Mouse (Mus musculus) midbrain, embryonic 15.5 days (tissue): ENCODE data around the gene Nudt7. TPM values are rescaled to one million over a fixed set of nuclear protein-coding genes. Genes with fewer than 3 reads are reported as not detected.

Experiments
- ATAC-seq: fragments of 200-750 bp; cut with Nextera tagmentation; replicated peaks from 2 replicates; pipeline ENCODE4 v1.8.0; 2017; ENCODE audit warnings: moderate TSS enrichment
- H3K27ac ChIP-seq: fragments of 300-500 bp; sonication (generic); 2 replicates; pipeline ENCODE4 v1.5.1; 2015; ENCODE audit warnings: mild to moderate bottlenecking, inconsistent platforms
- H3K27me3 ChIP-seq: fragments of 300-500 bp; sonication (generic); replicated peaks from 2 replicates; pipeline ENCODE4 v1.6.1; 2015; ENCODE audit warnings: inconsistent platforms
- H3K36me3 ChIP-seq: fragments of 300-500 bp; sonication (generic); replicated peaks from 2 replicates; pipeline ENCODE4 v1.6.1; 2015; ENCODE audit warnings: inconsistent platforms
- H3K4me1 ChIP-seq: fragments of 300-500 bp; sonication (generic); 2 replicates; pipeline ENCODE4 v1.6.1; 2015; ENCODE audit warnings: inconsistent platforms
- H3K4me2 ChIP-seq: fragments of 300-500 bp; sonication (generic); 2 replicates; pipeline ENCODE4 v1.6.1; 2015; ENCODE audit warnings: inconsistent platforms, mild to moderate bottlenecking, moderate library complexity
- H3K4me3 ChIP-seq: fragments of 300-500 bp; sonication (generic); 2 replicates; pipeline ENCODE4 v1.5.1; 2015; ENCODE audit warnings: mild to moderate bottlenecking, inconsistent platforms
- H3K9ac ChIP-seq: fragments of 300-500 bp; sonication (generic); 2 replicates; pipeline ENCODE4 v1.6.1; 2015; ENCODE audit warnings: mild to moderate bottlenecking, inconsistent platforms
- H3K9me3 ChIP-seq: fragments of 300-500 bp; sonication (generic); 2 replicates; pipeline ENCODE4 v1.6.1; 2016; ENCODE audit warnings: inconsistent platforms
- whole genome bisulfite sequencing: fragments of 180-500 bp; shearing (Covaris S2); methylation state at CpG from one replicate; pipeline ENCODE4 v1.1.7; 2015; ENCODE audit warnings: mixed read lengths; 5-methylcytosine and 5-hydroxymethylcytosine counted together
- polyA plus RNA-seq: library from polyadenylated mRNA; unstranded; fragments of >200 nt; fragmentation: Nextera tagmentation; extraction: Ambion mirVana; gene quantifications from 2 replicates; pipeline ENCODE4 v1.2.1, GENCODE M21; 2015

Nudt7 gene
- 3.4 and 3.7 TPM in 2 replicates for polyA plus RNA-seq

DNA sequence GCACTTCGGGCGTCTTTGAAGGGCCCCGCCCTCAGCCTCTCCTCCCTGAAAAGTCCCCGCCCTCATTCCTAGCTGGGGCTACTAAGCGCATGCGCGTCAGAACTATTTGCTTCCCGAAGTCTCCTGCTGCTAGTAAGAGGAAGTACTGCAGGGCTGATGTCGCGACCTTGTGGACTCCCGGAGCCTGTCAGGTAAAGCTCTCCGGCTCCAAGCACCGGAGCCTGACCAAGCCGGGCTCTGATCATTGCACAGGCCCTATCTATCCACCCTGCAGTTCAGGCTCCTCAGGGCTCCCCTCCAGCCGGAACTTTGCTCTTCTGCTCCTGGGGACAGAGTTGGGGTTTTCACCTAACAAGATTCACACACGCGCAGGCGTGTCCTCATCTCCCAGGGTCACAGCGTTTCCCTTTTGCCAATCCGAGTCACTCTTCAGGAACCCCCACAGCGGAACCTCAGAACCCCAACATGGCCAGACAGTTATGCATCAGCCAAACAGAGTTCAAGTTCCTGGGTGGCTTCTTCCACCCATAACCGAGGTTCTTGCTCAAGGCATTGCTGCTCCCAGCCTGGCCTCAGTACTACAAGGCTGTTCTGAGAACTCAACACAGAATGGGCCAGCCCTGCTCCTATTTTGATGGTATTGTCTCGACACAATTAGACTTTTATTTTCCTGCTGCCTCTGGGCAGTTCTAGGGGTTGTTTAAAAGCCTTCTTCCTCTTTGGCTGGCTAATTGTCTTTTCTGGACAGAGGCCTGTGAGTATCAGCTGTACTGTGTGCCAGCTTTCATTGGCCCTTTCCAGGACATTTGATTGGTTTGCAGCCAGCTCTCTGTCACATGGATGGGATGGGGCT lies at the start of gene Nudt7:
TSS of gene Nudt7 (plus strand) at position 48 of the 853 bp plus-strand sequence.
- peak within 1 kb of the TSS; percentile 36; the same call in 1 of the 2 replicates for H3K27ac ChIP-seq
- peak; percentile 87 for ATAC-seq
- 6% methylated on average over 23 of the region's 23 CpGs for WGBS

DNA sequence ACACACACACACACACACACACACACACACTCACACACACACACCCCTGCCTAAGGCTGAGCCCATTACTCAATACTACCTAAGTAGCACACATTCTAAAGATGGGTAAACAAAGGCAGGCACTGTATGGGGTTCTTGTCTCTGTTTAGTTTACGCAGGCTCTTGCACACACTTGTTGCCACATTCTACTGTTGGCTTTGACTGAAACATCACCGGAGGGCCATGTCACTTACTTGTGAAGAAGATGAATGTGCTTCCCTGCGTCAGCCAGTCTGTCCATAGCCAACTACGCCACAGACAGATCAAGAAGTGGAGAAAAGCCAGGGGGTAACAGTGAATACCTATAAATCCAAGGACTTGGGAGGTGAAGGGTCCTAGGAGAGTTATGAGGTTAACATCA lies 45.4 kb upstream of the Nudt7 start:
- Histone ChIP-seq H3K4me3 (no peak overlapping the region), H3K9ac (no peak overlapping the region), H3K4me2 (no peak overlapping the region), H3K27ac (no peak overlapping the region), H3K9me3 (no peaks in the 10 kb centered on the region), H3K36me3 (no peaks in the 10 kb centered on the region), H3K27me3 (no peaks in the 10 kb centered on the region), H3K4me1 (no peaks in the 10 kb centered on the region)
- 91% methylated on average over 4 of the region's 4 CpGs for WGBS
- ATAC-seq: no peak

More for the DNA sequence above, at the start of gene Nudt7:
- no peaks in the 10 kb centered on the region for H3K9me3 ChIP-seq
- peak within 1 kb of the TSS; percentile 24; the same call in 1 of the 2 replicates for H3K9ac ChIP-seq
- H3K27me3 ChIP-seq: no peaks in the 10 kb centered on the region
- peak within 1 kb of the TSS; percentile 39 for H3K4me3 ChIP-seq
- H3K4me2 ChIP-seq: peak within 1 kb of the TSS; percentile 69
- peaks cover 7% of the 10 kb centered on the region for H3K4me1 ChIP-seq
- no peaks in the 10 kb centered on the region for H3K36me3 ChIP-seq

DNA sequence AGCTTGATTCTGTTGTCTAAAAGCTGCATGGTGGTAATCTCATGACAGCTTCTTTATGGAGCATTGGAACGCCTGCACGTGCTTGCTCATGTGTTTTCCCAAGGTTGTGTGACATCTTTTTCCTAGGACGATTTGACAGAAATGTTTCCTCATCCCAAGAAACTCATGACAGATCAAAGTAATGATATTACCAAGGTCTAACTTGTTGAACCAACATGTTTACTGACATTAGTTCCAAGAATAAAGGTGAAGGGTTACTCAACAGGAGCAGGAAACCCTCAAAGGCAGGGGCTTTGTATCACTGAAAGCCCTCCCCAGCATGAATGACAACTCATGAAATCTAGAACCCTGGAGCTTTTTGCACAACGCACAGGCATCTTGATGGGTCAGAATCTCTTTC lies 42.6 kb upstream of the Nudt7 start:
- no peak for ATAC-seq
- Histone ChIP-seq H3K36me3 (no peaks in the 10 kb centered on the region), H3K27ac (no peak overlapping the region), H3K4me1 (no peaks in the 10 kb centered on the region), H3K4me3 (no peak overlapping the region), H3K9ac (no peak overlapping the region), H3K4me2 (no peak overlapping the region), H3K9me3 (no peaks in the 10 kb centered on the region), H3K27me3 (no peaks in the 10 kb centered on the region)
- 84% methylated on average over 4 of the region's 4 CpGs for WGBS

DNA sequence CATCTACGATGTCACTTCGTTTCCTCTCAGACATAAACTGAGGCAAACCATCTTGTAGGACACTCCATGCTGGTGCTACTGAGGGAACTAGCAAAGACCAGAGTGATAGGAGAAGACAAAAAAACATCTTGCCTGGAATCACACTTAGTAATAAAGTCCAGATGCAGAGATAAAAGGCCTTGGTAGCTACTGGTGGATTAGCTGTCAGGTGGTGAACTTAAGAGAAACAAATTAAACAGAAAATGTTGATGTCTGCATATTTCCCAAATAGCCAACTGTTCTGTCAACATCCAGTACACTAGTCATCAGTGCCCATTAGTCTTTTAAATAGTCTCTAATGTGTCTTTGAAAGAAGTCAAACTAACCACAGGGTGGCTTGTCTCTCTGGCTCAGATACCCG lies 40.0 kb upstream of the Nudt7 start:
- Histone ChIP-seq H3K27ac (no peak overlapping the region), H3K9me3 (no peaks in the 10 kb centered on the region), H3K4me1 (no peaks in the 10 kb centered on the region), H3K36me3 (no peaks in the 10 kb centered on the region), H3K27me3 (no peaks in the 10 kb centered on the region), H3K9ac (no peak overlapping the region), H3K4me2 (no peak overlapping the region), H3K4me3 (no peak overlapping the region)
- WGBS: 93% methylated on average over 3 of the region's 3 CpGs
- no peak for ATAC-seq

DNA sequence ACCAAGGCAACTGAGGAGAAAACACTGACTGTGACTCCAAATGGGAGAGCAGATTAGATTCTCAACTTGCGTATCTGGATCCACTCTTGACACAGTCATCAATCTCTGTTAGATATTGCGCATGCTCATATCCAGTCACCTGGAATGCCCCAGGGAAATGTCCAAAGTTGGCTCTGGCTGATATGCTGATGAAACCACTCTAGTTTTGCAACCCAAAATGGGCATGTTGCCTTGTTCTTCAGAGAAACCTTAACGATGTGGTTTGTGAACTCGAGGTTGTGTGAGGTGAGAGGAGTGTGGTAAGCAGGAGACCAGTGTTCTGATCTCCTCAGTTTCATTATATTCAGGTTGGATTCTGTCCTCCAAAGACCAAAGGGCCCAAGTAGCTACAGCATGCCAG lies 38.8 kb upstream of the Nudt7 start:
- no peak overlapping the region for H3K9ac ChIP-seq
- no peaks in the 10 kb centered on the region for H3K9me3 ChIP-seq
- no peak overlapping the region for H3K4me3 ChIP-seq
- no peaks in the 10 kb centered on the region for H3K4me1 ChIP-seq
- 93% methylated on average over 4 of the region's 4 CpGs for WGBS
- no peaks in the 10 kb centered on the region for H3K36me3 ChIP-seq
- no peak overlapping the region for H3K4me2 ChIP-seq
- H3K27ac ChIP-seq: no peak overlapping the region
- no peaks in the 10 kb centered on the region for H3K27me3 ChIP-seq
- no peak for ATAC-seq

DNA sequence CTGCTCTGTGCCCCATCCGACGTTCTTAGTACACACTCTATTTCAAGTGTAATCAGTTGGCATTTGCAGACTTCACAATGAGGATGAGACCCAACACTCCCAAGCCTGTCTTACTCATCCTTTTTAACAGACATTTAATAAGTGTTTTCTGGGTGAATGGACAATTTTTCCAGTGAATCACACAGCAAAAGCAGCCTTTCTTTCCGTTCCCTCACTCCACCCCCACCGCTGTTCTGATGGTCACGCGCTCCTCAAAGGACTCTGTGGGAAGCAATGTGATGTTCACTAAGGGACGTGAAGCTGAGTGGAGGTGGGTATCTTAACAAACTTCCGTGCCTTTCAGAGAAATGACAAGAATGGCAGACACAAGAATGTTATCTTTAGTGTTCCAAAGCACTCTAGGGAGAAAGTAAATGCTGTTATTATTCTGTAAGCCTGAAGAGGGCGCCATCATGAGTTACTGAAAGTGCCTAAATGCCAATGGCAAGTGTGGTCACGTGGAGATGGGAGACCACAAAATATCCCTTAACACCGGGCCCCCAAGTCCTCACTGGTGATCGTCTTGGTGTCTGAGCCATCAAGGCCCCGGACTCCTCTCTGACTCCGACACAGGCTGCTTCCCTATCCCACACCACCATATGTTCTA lies 32.7 kb upstream of the Nudt7 start:
- Histone ChIP-seq H3K36me3 (no peaks in the 10 kb centered on the region), H3K9ac (no peak overlapping the region), H3K4me3 (no peak overlapping the region), H3K4me1 (no peaks in the 10 kb centered on the region), H3K27ac (no peak overlapping the region), H3K4me2 (no peak overlapping the region), H3K9me3 (no peaks in the 10 kb centered on the region), H3K27me3 (no peaks in the 10 kb centered on the region)
- no peak for ATAC-seq
- WGBS: 74% methylated on average over 14 of the region's 14 CpGs

DNA sequence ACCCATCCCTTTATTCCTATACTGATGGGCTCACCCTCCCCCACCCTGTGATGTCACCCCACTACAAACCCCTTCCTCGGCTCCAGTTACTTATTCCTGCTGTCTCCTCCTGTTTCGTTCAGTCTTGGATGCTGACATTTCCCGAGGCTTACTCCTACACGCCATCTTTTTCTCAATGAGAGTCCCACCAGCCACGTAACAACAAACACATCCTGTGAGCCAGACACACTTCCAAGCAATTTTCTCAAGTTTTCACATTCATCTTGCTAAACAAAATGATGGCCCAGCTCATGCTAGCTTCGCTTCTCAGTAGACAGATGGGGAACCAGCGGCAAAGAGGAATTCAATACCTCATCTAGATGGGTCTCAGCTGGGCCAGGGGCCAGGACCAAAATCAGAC lies 30.0 kb upstream of the Nudt7 start:
- no peaks in the 10 kb centered on the region for H3K9me3 ChIP-seq
- H3K4me3 ChIP-seq: no peak overlapping the region
- H3K9ac ChIP-seq: no peak overlapping the region
- no peak for ATAC-seq
- no peaks in the 10 kb centered on the region for H3K27me3 ChIP-seq
- 88% methylated on average over 7 of the region's 7 CpGs for WGBS
- H3K27ac ChIP-seq: no peak overlapping the region
- H3K4me2 ChIP-seq: no peak overlapping the region
- no peaks in the 10 kb centered on the region for H3K4me1 ChIP-seq
- H3K36me3 ChIP-seq: no peaks in the 10 kb centered on the region

DNA sequence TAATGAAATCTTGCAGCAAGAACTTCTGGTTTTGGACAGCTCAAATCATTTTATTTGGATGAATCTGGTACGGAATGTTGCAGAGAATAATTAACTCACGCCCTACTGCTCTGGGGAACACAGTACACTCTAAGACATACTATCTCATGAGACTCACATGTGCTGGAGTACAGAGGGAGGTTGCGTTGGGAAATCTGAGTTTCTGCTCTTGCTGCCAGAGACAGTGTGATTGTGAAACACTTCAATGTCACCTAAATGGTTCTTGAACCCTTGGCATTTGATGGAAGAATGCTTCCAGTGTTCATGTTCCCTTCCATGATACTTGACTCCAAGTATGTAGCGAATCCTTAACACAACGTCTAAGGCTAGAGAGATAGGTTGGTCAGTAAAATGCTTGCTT lies 27.4 kb upstream of the Nudt7 start:
- no peak for ATAC-seq
- H3K9me3 ChIP-seq: no peaks in the 10 kb centered on the region
- no peaks in the 10 kb centered on the region for H3K27me3 ChIP-seq
- 79% methylated on average over 5 of the region's 5 CpGs for WGBS
- no peak overlapping the region for H3K9ac ChIP-seq
- peaks cover 16% of the 10 kb centered on the region for H3K4me1 ChIP-seq
- no peak overlapping the region for H3K4me3 ChIP-seq
- no peak overlapping the region for H3K4me2 ChIP-seq
- H3K36me3 ChIP-seq: no peaks in the 10 kb centered on the region
- 0 out of 2 replicates have a peak overlapping the region, but pooled peaks have one; percentile 1 for H3K27ac ChIP-seq

DNA sequence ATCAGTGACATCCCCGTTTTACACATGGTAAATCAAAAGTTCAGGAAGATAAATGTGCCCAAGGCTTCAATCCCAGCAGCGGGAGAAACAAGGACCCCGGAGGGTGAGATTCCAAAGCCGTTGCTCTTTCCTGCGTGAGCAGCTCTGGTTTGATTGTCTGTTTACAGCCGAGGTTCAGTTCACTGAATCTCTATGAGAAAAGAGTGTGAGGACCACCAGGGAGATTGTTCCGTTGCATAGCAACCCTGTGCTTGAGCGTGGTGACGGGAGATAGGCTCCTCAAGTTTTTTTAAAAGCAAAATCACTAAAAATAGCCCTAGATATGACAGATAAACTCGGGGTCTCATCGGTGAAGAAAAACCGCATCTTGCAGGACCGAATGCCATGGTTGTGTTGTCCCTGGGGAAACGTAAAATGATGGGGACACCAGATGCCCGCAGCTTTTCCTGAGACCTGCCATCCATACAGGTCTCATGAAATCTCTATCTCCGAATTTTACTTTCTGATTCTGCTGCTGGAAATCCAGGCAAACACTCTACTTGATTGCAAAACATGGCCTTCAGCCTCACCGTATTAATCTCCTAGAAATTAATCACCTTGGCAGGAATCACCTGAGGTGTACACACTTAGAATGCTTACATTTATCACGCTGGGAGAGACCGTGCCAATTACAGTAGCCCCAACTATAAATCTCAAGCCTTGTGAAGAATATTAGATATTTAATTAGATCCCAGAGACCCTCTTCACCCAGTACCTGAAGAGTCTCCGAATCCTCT lies 23.8 kb upstream of the Nudt7 start:
- Histone ChIP-seq H3K4me3 (no peak overlapping the region), H3K9me3 (no peaks in the 10 kb centered on the region), H3K27ac (peak overlapping the region; percentile 78), H3K4me2 (peak overlapping the region; percentile 27), H3K9ac (no peak overlapping the region), H3K36me3 (no peaks in the 10 kb centered on the region), H3K27me3 (no peaks in the 10 kb centered on the region), H3K4me1 (peaks cover 16% of the 10 kb centered on the region)
- WGBS: 46% methylated on average over 20 of the region's 20 CpGs
- peak; percentile 89 for ATAC-seq

DNA sequence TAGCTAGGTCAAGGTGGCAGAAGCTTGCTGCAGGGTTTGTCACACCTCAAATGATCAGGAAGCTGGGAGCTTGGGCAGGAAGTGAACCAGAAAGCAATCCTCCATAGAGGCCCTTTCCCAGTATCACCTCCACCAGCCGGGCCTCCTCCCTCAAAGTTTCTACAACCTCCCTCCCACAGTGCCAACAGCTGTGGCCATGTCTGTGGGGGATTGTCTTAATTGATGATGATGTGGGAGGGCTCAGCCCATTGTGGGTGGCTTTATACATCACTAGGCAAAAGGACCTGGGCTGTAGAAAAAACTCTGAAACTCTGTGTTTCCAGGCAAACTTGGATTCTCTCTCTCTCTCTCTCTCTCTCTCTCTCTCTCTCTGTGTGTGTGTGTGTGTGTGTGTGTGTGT lies 18.3 kb upstream of the Nudt7 start:
- Histone ChIP-seq H3K4me1 (peaks cover 20% of the 10 kb centered on the region), H3K36me3 (no peaks in the 10 kb centered on the region), H3K4me2 (no peak overlapping the region), H3K27me3 (no peaks in the 10 kb centered on the region), H3K27ac (no peak overlapping the region), H3K9ac (no peak overlapping the region), H3K4me3 (no peak overlapping the region), H3K9me3 (no peaks in the 10 kb centered on the region)
- 16% methylated on average over 1 of the region's 1 CpGs for WGBS
- no peak for ATAC-seq

DNA sequence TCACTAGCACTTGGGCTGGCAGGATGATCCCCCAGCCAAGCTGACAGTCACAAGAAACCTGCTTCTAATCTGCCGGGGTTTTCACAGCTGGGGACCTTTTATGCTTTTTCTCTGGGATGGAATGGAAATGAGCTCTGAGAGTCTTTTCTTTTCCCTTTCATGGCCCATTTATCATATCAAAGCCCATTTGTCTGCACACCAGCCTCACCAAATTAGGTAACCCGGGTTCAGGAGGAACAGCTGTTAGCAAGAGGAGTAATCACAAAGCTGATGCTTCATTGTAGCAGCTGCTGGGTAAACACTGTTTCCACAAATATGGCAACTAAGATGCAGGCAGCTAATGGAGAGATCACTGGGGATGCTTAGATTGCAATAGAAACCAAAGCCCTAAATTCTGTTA lies 17.3 kb upstream of the Nudt7 start:
- H3K4me2 ChIP-seq: no peak overlapping the region

DNA sequence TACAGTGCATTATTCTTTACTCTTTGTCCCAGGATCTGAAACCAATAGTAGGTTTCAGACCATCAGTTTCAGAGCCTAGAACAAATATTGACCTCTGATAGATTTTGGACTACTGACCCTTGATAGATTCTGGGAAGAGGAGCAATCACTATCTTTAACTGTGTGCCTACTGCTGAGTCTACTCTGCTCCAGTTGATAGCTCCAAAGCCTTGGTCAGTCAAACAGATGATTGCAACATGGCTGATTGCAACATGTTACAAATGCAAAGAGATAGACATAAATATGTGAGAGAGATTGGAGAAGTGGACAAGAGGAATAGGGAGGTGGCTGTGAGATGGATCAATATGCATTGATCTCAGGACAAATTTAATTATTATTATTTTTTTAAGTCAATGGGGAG lies 15.9 kb upstream of the Nudt7 start:
- H3K27me3 ChIP-seq: no peaks in the 10 kb centered on the region
- H3K4me3 ChIP-seq: no peak overlapping the region
- H3K4me1 ChIP-seq: peaks cover 18% of the 10 kb centered on the region
- no peak overlapping the region for H3K9ac ChIP-seq
- no peak overlapping the region for H3K27ac ChIP-seq
- H3K9me3 ChIP-seq: no peaks in the 10 kb centered on the region
- no peaks in the 10 kb centered on the region for H3K36me3 ChIP-seq
- no peak overlapping the region for H3K4me2 ChIP-seq
- no peak for ATAC-seq

More for the DNA sequence above, 17.3 kb upstream of the Nudt7 start:
- no peak overlapping the region for H3K4me3 ChIP-seq
- H3K9ac ChIP-seq: no peak overlapping the region
- H3K4me1 ChIP-seq: peaks cover 18% of the 10 kb centered on the region
- H3K36me3 ChIP-seq: no peaks in the 10 kb centered on the region
- peak; percentile 50; the same call in 1 of the 2 replicates for ATAC-seq
- no peaks in the 10 kb centered on the region for H3K9me3 ChIP-seq
- WGBS: 1% methylated on average over 2 of the region's 2 CpGs
- no peaks in the 10 kb centered on the region for H3K27me3 ChIP-seq
- peak overlapping the region; percentile 74 for H3K27ac ChIP-seq
